Mouse (Mus musculus) ES-Bruce4 (cell line): ENCODE data around the gene Xylt1.

Source experiments
- EP300 ChIP-seq: IDR thresholded peaks from 2 replicates; pipeline ENCODE4 v1.6.1; 2011; ENCODE audit warnings: low read depth, low read length; ENCODE audit not compliant: insufficient read depth
- POLR2A ChIP-seq: IDR thresholded peaks from one replicate; pipeline ENCODE4 v1.8.1; 2011; ENCODE audit warnings: low read length; ENCODE audit not compliant: insufficient read depth

DNA sequence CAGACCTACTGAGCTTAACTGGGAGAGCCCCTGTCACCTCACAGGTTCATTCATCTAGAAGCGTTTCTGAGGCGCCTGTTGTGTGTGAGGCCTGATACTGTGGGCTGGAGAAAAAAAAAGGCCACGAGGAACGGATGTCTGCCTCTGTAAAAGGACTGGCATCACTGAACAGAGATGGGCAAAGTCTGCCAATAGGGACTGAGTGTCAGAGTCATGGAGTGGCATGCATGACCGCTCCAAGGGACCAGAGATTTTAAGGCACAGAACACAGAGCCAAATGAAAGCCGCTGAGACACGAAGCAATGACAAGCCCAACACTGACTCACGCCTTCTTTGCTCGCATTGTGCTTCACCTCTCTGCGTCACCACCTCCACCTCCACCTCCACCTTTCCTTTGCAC is 126.6 kb downstream of the Xylt1 start:
- TF ChIP-seq EP300 (no peak), POLR2A (no peak)
